Mouse (Mus musculus): ENCODE data around the gene Agps.

DNA sequence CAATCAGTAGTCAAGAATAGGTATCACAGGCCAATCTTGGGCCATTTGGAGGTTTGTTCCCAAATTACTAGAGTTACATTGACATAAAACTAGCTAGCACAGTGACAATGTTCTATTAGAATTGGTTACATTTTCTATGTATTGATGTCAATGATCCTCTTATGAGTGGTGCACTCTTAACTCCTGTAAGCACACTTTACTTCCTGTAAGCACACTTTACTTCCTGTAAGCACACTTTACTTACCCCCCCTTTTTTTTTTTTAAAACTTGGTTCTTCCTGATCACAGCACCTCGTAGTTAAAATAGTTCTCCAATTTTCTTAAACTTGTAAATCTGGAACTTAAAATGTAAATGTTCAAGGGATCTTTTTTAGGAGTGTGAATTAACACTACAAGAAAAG lies 75.2 kb downstream of the Agps start:
- TF ChIP-seq GATA1 (IDR thresholded peaks at IDR 0.05; ENCODE audit: borderline replicate concordance, low read length), result no peak
- TF ChIP-seq FLI1 (IDR thresholded peaks at IDR 0.05; ENCODE audit: low read length), result no peak
